Mouse (Mus musculus) hindlimb bud, embryonic 11.5 days (tissue): Measurements from ENCODE around the gene Gm28308.

Experiments used
- DNase-seq: peaks from one replicate; pipeline ENCODE4 v3.0.0-alpha.2; 2012; ENCODE audit warnings: low read depth, low spot score; ENCODE audit errors: extremely low spot score

Gene Gm28308

GRCm38 (mm10) chr6:52205638-52206621, 7.2 kb downstream of the Gm28308 start:
- DNase-seq = no peak

- no peak for DNase-seq
These were observed 7.9 kb downstream of the Gm28308 start for GRCm38 (mm10) chr6:52205221-52205620.

GRCm38 (mm10) chr6:52204050-52204752, 8.9 kb downstream of the Gm28308 start, which contains the start of gene Hoxa5:
TSS of gene Hoxa5 (minus strand) at chr6:52204587.
- no peak for DNase-seq

GRCm38 (mm10) chr6:52203371-52204049, 9.6 kb downstream of the Gm28308 start:
- DNase-seq = no peak

- no peak for DNase-seq
These were observed 10.1 kb downstream of the Gm28308 start for GRCm38 (mm10) chr6:52203121-52203370.

- no peak for DNase-seq
These were observed 10.6 kb downstream of the Gm28308 start for GRCm38 (mm10) chr6:52202362-52203120.

- no peak for DNase-seq
These were observed 11.9 kb downstream of the Gm28308 start for GRCm38 (mm10) chr6:52201269-52201668.

GRCm38 (mm10) chr6:52200751-52201250, 12.3 kb downstream of the Gm28308 start:
- DNase-seq = no peak

- DNase-seq = no peak
These were observed 12.9 kb downstream of the Gm28308 start for GRCm38 (mm10) chr6:52200073-52200750.

GRCm38 (mm10) chr6:52197271-52197670, 15.9 kb downstream of the Gm28308 start:
- no peak for DNase-seq

GRCm38 (mm10) chr6:52196811-52197210, 16.3 kb downstream of the Gm28308 start:
- no peak for DNase-seq

GRCm38 (mm10) chr6:52194690-52195089, 18.4 kb downstream of the Gm28308 start:
- DNase-seq = no peak

- no peak for DNase-seq
These were observed 21.1 kb downstream of the Gm28308 start for GRCm38 (mm10) chr6:52191860-52192550.

GRCm38 (mm10) chr6:52190906-52191810, 22.0 kb downstream of the Gm28308 start, which contains the start of gene Hoxa4:
TSS of gene Hoxa4 (minus strand) at chr6:52191753.
- no peak for DNase-seq

- no peak for DNase-seq
These were observed 22.7 kb downstream of the Gm28308 start for GRCm38 (mm10) chr6:52190410-52190809.

- DNase-seq = no peak
These were observed 23.2 kb downstream of the Gm28308 start for GRCm38 (mm10) chr6:52189909-52190308.

- DNase-seq = no peak
These were observed 24.0 kb downstream of the Gm28308 start for GRCm38 (mm10) chr6:52189172-52189591.

- no peak for DNase-seq
These were observed 26.6 kb downstream of the Gm28308 start for GRCm38 (mm10) chr6:52186500-52186899.
